Mouse (Mus musculus) intestine, embryonic 14.5 days (tissue): Measurements from ENCODE around the gene Fbxl20. TPM values are rescaled to one million over a fixed set of nuclear protein-coding genes. Genes with fewer than 3 reads are reported as not detected.

Experiments
- ATAC-seq: fragments of 200-750 bp; cut with Nextera tagmentation; replicated peaks from 2 replicates; pipeline ENCODE4 v1.8.0; 2017; ENCODE audit warnings: low read depth, moderate number of reproducible peaks, moderate TSS enrichment, moderate library complexity; ENCODE audit not compliant: low FRiP score, low TSS enrichment
- DNase-seq: peaks from one replicate; pipeline ENCODE4 v3.0.0-alpha.2; 2018; ENCODE audit warnings: low spot score
- H3K27ac ChIP-seq: fragments of 300-500 bp; sonication (generic); 2 replicates; pipeline ENCODE4 v1.5.1; 2014; ENCODE audit warnings: low read depth, mild to moderate bottlenecking, control low read depth
- H3K27me3 ChIP-seq: fragments of 300-500 bp; sonication (generic); replicated peaks from 2 replicates; pipeline ENCODE4 v1.6.1; 2014; ENCODE audit warnings: low read length, control low read depth; ENCODE audit not compliant: control insufficient read depth, insufficient read depth
- H3K36me3 ChIP-seq: fragments of 300-500 bp; sonication (generic); 2 replicates; pipeline ENCODE4 v1.6.1; 2014; ENCODE audit warnings: low read length, control low read depth; ENCODE audit not compliant: control insufficient read depth, insufficient read depth
- H3K4me1 ChIP-seq: fragments of 300-500 bp; sonication (generic); replicated peaks from 2 replicates; pipeline ENCODE4 v1.6.1; 2014; ENCODE audit warnings: low read length, control low read depth, mixed read lengths; ENCODE audit not compliant: control insufficient read depth, insufficient read depth
- H3K4me2 ChIP-seq: fragments of 300-500 bp; sonication (generic); 2 replicates; pipeline ENCODE4 v1.6.1; 2014; ENCODE audit warnings: low read length
- H3K4me3 ChIP-seq: fragments of 300-500 bp; sonication (generic); 2 replicates; pipeline ENCODE4 v1.5.1; 2014; ENCODE audit warnings: low read depth, low read length, control low read depth, mixed read lengths
- H3K9ac ChIP-seq: fragments of 300-500 bp; sonication (generic); 2 replicates; pipeline ENCODE4 v1.6.1; 2014; ENCODE audit warnings: mild to moderate bottlenecking, low read length
- H3K9me3 ChIP-seq: fragments of 300-500 bp; sonication (generic); 2 replicates; pipeline ENCODE4 v1.6.1; 2016; ENCODE audit warnings: low read length, control low read depth; ENCODE audit not compliant: control insufficient read depth
- WGBS: fragments of 180-500 bp; shearing (Covaris S2); extraction: QIAGEN DNeasy Blood & Tissue Kit; methylation state at CpG from one replicate; pipeline ENCODE4 v1.1.7; 2014; 5-methylcytosine and 5-hydroxymethylcytosine counted together
- polyA plus RNA-seq: library from polyadenylated mRNA; unstranded; fragments of >200 nt; fragmentation: Nextera tagmentation; extraction: Ambion mirVana; gene quantifications from 2 replicates; pipeline ENCODE4 v1.2.1, GENCODE M21; 2014

The Fbxl20 gene
- polyA plus RNA-seq, 1 experiment from 2014 or later = 15.5 TPM

DNA sequence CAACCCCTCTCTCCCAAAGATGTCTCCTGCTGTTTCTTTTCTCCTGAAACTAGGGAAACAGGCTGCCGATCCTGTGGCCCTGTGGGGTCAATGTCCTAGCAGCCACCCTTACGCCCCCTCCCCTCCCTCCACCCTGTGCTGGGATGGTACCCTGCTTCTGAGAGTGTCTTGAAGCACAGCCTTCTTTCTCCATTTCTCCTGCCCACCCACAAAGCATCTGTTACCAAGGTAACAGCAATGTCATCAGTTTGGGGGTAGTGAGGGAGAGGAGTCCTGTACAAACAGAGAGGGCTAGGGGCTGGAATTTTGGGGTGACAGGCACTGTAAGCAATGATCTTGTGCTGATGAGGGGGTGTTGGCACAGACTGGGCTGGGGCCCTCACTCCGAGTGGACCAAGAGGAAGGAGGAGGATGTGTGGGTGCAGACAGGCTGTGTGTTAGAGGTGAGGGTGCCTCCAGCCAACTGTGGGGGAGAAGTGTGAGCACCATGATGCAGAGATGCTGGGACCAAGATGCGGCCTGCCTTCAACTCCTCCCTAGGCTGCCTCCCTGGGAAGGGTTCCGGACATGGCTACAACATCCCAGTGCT is 90.0 kb downstream of the Fbxl20 start:
- H3K4me3 ChIP-seq = no peak overlapping the region
- H3K4me1 ChIP-seq = no peaks in the 10 kb centered on the region
- WGBS = 63% methylated on average over 5 of the region's 5 CpGs
- H3K27me3 ChIP-seq = 0 out of 2 replicates have a peak, but pooled peaks cover under 1% of the 10 kb centered on the region
- no peak overlapping the region for H3K27ac ChIP-seq
- DNase-seq (no peak), ATAC-seq (no peak)
- H3K4me2 ChIP-seq = no peak overlapping the region
- H3K9me3 ChIP-seq = no peaks in the 10 kb centered on the region
- no peak overlapping the region for H3K9ac ChIP-seq
- no peaks in the 10 kb centered on the region for H3K36me3 ChIP-seq

DNA sequence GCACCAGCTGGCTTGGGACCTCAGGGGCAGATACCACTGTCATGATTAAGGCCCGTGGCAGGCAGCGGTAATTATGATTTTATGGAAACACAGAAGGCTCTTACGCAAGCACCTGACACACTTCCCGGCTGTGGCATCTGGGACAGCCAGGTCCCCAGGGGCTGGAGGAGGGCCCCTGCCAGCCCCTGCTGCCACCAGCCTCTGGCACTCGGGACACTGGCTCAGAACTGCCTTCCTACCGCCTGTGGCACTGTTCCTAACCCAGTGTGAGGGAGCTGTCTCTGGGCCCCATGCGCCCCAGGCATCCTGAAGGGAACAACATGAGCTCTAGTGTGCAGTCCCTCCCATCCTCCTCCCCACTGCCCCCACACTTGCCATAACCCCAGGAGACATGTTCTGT is 90.5 kb downstream of the Fbxl20 start:
- Histone ChIP-seq H3K4me3 (no peak overlapping the region), H3K9me3 (no peaks in the 10 kb centered on the region), H3K4me1 (no peaks in the 10 kb centered on the region), H3K27ac (no peak overlapping the region), H3K36me3 (no peaks in the 10 kb centered on the region), H3K9ac (no peak overlapping the region), H3K27me3 (peaks cover 5% of the 10 kb centered on the region), H3K4me2 (no peak overlapping the region)
- no peak for ATAC-seq
- no peak for DNase-seq
- WGBS = 70% methylated on average over 7 of the region's 7 CpGs

DNA sequence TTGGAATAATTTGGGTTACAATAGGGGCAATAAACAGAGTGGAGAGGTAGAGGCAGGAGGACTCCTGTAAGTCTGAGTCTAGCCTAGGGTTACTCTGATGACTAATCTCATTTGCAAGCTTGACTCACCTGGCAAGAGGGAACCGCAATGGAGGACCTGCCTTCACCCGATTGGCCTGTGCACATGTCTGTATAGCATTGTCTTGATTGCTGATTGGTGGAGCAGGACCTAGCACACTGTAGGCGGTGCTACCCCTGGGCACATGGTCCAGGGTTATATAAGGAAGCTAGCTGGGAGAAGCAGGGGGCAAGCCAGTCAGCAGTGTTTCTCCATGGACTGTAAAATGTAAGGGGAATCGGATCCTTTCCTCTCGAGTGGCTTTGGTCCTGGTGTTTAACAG is 92.2 kb downstream of the Fbxl20 start:
- ATAC-seq (0 out of 2 replicates have a peak, but pooled peaks have one; percentile 30), DNase-seq (no peak)

DNA sequence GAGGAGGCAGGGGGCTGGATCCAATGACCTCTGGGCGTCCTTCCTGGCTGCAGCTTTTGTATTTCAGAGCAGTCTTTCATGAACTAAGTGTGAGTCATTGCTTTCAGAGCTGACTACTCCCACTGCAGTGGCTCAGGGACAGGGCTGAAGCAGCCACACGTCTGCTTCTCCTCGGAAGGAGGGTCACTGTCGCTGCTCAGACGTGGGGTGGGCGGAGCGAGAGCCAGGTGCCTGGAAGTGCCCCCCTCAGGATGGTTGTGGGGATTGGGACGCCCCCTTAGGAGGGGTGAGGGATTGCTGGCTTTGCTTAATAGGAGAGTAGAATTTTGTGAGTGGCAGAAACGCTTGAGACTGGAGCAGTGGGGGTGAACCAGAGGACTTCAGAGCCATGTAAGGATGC is 92.7 kb downstream of the Fbxl20 start:
- Histone ChIP-seq H3K4me3 (no peak overlapping the region), H3K9me3 (no peaks in the 10 kb centered on the region), H3K4me1 (no peaks in the 10 kb centered on the region), H3K4me2 (no peak overlapping the region), H3K27me3 (peaks cover 20% of the 10 kb centered on the region), H3K9ac (no peak overlapping the region), H3K27ac (no peak overlapping the region), H3K36me3 (no peaks in the 10 kb centered on the region)
- 20% methylated on average over 9 of the region's 9 CpGs for WGBS
- ATAC-seq (no peak), DNase-seq (no peak)

More for the DNA sequence above, 92.2 kb downstream of the Fbxl20 start:
- Histone ChIP-seq H3K27me3 (peaks cover 15% of the 10 kb centered on the region), H3K9me3 (no peaks in the 10 kb centered on the region), H3K27ac (no peak overlapping the region), H3K4me2 (no peak overlapping the region), H3K36me3 (no peaks in the 10 kb centered on the region), H3K9ac (no peak overlapping the region), H3K4me1 (no peaks in the 10 kb centered on the region), H3K4me3 (no peak overlapping the region)
- 80% methylated on average over 5 of the region's 5 CpGs for WGBS

DNA sequence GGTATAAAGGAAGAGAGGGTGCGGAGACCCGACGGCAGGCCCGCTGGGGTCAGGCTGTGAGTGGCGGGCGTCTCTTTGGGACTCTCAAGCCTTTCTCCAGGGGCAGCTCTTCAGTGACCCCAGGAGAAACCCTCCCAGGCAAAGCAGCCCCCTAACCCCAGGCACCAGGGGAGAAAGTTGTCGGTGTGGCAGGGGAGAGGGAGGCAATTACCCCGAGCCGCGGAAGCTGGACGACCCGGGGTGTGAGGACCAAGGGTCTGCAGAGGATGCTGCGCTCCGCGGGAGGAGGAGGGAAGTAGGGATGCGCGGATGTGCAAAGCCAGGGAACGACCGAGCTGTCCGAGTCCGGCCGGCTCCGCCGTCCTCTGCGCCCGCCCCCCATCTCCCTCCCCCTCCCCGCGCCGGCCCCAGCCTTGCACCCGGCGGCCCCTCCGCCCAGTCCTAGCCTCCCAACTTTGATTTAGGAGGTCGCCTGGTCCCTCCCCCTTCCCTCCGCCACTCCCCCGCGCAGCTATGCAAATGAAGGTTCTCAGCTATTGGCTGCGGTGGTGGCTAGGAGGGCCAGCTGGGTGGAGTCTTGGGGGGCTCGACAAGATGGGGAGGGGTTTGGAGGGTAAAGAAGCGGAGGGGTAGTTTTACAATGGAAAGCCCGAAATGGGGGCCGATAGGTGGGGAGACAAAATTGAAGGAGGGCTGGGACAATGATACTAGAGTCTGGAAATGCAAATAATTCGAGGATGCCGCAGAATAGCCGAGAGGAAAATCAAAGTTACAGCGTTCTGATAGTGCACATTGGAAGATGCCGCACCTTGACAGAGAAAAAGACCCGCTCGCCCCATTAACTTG is 97.0 kb downstream of the Fbxl20 start, which contains the start of gene Stac2:
Stac2 (minus strand) TSS at position 474 of the 846 bp plus-strand sequence.
- H3K4me1 ChIP-seq = no peaks in the 10 kb centered on the region
- no peaks in the 10 kb centered on the region for H3K36me3 ChIP-seq
- WGBS = 1% methylated on average over 47 of the region's 48 CpGs
- H3K27ac ChIP-seq = no peak within 1 kb of the TSS
- peak within 1 kb of the TSS; percentile 67 for H3K4me2 ChIP-seq
- H3K9me3 ChIP-seq = no peaks in the 10 kb centered on the region
- H3K4me3 ChIP-seq = peak within 1 kb of the TSS; percentile 37
- H3K9ac ChIP-seq = no peak within 1 kb of the TSS; the same call in 1 of the 2 replicates
- DNase-seq (peak; percentile 82), ATAC-seq (peak; percentile 83)
- H3K27me3 ChIP-seq = peaks cover 53% of the 10 kb centered on the region

DNA sequence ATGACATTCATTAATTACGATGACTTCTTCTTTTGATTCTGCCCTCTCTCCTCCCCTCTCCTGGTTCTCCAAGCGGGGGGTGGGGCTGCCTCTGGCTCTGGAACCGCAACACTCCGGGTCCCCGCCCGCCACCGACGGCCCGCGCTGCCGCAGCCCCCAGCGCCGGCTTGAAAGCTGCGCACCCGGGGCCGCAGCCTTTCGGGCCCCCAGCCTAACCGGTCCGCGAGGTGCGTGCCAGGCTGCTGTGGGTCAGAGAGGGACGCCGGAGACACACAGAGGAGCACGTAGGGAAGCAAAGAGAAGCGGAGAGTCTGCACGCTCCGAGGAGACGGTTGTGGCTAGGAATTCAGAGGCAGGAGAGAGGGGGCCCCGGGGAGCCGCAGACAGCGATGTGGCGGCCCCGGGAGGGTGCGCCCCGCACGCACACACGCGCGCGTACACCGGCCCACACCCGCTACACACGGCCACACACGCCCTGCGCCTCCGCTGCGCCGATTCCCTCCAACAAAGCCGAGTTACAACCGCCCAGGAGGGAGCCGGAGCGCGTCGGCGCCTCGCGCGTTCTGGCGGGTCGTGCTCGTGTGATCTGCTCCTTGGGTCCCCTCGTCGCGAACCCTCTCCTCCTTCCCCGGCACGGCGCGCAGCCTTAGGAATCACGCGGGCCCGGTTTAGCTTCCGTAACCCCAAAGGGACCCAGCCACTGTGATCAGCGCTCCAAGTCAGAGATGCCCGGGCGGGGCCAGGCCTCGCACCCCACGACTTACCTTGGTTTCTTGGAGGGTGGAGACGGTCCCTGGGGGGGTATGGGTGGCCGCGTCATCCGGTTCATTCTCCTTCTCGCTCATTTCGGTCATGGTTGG is 97.8 kb downstream of the Fbxl20 start:
- DNase-seq (peak; percentile 64), ATAC-seq (no peak)
- under 1% methylated on average over 78 of the region's 83 CpGs for WGBS

DNA sequence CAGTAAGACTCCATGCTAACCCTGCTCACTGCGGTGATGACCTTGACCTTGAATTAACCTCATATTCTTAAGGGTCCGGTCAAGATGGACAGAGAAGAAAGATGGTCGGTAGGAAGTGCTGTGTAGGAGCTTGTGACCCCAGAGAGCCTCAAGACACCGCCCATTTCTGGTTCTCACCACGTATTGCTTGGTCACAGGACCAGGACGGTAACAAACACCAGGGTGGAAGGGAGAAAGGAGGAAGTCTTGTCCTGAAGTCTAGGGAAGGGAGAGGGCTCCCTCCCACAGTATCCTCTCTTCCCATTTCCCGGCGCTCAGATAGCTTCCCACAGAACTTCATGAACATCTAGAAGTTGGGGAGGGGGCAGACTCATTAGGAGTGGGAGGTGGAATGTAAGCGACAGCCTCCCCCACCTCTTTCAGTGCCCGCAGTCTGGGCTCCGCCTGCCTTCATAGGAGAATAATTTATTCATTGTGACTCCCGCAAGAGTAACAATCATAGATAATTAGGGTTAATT is 98.5 kb downstream of the Fbxl20 start:
- 8% methylated on average over 12 of the region's 12 CpGs for WGBS
- no peak for ATAC-seq
- H3K4me2 ChIP-seq = peak overlapping the region; percentile 67
- no peaks in the 10 kb centered on the region for H3K9me3 ChIP-seq
- H3K9ac ChIP-seq = no peak overlapping the region
- peak overlapping the region; percentile 37; the same call in 1 of the 2 replicates for H3K4me3 ChIP-seq
- H3K4me1 ChIP-seq = no peaks in the 10 kb centered on the region
- no peak overlapping the region for H3K27ac ChIP-seq
- no peak for DNase-seq
- H3K27me3 ChIP-seq = peaks cover 60% of the 10 kb centered on the region
- no peaks in the 10 kb centered on the region for H3K36me3 ChIP-seq

More for the DNA sequence above, 97.8 kb downstream of the Fbxl20 start:
- H3K27ac ChIP-seq = no peak overlapping the region
- peak overlapping the region; percentile 37 for H3K4me3 ChIP-seq
- H3K4me1 ChIP-seq = no peaks in the 10 kb centered on the region
- H3K9ac ChIP-seq = no peak overlapping the region; the same call in 1 of the 2 replicates
- no peaks in the 10 kb centered on the region for H3K36me3 ChIP-seq
- H3K27me3 ChIP-seq = peaks cover 60% of the 10 kb centered on the region
- no peaks in the 10 kb centered on the region for H3K9me3 ChIP-seq
- peak overlapping the region; percentile 67 for H3K4me2 ChIP-seq

DNA sequence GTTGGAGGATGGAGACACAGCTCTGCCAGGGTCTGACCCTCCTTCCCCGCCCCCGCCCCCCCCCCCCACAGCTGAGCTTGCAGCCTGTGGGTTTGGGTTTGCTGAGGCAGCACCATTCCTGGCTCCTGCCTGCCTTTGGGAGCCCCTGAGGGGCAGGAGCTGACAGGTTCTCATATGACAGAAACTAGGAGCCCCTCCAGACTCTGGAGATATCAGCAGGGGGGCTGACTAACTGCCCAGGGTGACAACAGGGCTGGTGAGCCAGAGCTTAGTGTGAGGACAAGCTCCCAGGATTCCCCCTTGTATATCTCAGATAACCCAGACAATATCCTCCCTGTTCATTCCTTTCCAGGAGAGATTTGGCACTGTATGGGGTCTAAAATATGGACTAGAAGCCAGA is 99.3 kb downstream of the Fbxl20 start:
- H3K4me1 ChIP-seq = no peaks in the 10 kb centered on the region
- no peak overlapping the region for H3K27ac ChIP-seq
- ATAC-seq (no peak), DNase-seq (no peak)
- H3K9ac ChIP-seq = no peak overlapping the region
- H3K36me3 ChIP-seq = no peaks in the 10 kb centered on the region
- no peak overlapping the region for H3K4me3 ChIP-seq
- no peak overlapping the region for H3K4me2 ChIP-seq
- H3K9me3 ChIP-seq = no peaks in the 10 kb centered on the region
- 24% methylated on average over 2 of the region's 2 CpGs for WGBS
- H3K27me3 ChIP-seq = peaks cover 60% of the 10 kb centered on the region
